ENCODE assay signal across 25 mouse cellular contexts in the genomic region with DNA sequence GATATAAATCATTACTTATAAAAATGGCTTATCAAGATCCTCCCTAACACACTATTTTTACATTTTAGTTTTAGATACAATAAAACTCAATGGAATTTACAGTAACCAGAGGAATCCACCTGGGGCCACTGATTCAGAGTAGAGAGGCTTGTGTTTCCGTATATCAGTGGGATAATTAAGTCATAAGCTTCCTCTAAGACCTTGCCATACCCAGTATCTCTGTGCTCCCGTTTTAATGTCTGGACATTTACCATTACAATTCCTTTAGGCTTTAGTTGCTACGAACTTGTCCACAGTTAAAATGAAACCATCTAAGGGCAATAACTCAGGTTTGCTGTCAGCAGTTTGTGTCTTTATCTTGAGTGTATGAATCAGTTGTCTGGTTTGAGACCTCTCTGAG.
A peak's percentile ranks its signal among the peaks of the same experiment; 100 is the strongest.
DNase-seq lines count a peak whose midpoint lies in the region; ATAC-seq and TF ChIP-seq lines count a peak whose summit lies in the region.
"Had no signal": no experiment of that assay in that cellular context is flagged by ENCODE, and none has a peak within 500 bp of the region (broad histone marks: within the 10 kb centered on the region; RNA-seq: fewer than 3 reads in every experiment).

No protein-coding gene starts in this region.

- no peaks in the 10 kb centered on the region for H3K9me3 ChIP-seq in limb, embryonic 14.5 days (ENCODE audit: control insufficient read depth, low read length)
- no peaks in the 10 kb centered on the region for H3K9me3 ChIP-seq in midbrain, embryonic 15.5 days
- H3K9me3 ChIP-seq: embryonic facial prominence, embryonic 13.5 days; embryonic facial prominence, embryonic 15.5 days; forebrain, embryonic 10.5 days; forebrain, embryonic 12.5 days had no signal

- intact Hi-C loops in heart, postnatal 25 days (cut with DNase I), result no loop called here

- no peak for TF ChIP-seq POLR2A in limb, embryonic 14.5 days (IDR thresholded peaks at IDR 0.05; ENCODE audit: borderline replicate concordance, extremely low read depth, insufficient read depth, insufficient read length)

- H3K4me3 ChIP-seq in limb, embryonic 14.5 days (replicated peaks; ENCODE audit: low read length), result no peak overlapping the region
- H3K4me3 ChIP-seq in midbrain, embryonic 15.5 days, result no peak overlapping the region
- H3K4me3 ChIP-seq: embryonic facial prominence, embryonic 13.5 days; embryonic facial prominence, embryonic 15.5 days; erythroblast, embryonic 14.5 days; forebrain, embryonic 10.5 days; forebrain, embryonic 12.5 days had no signal

- no peak overlapping the region for H3K4me2 ChIP-seq in limb, embryonic 14.5 days (replicated peaks; ENCODE audit: low read depth, low read length, severe bottlenecking)
- H3K4me2 ChIP-seq in midbrain, embryonic 15.5 days, result no peak overlapping the region
- H3K4me2 ChIP-seq: embryonic facial prominence, embryonic 13.5 days; embryonic facial prominence, embryonic 15.5 days; forebrain, embryonic 12.5 days had no signal

- H3K4me1 ChIP-seq in limb, embryonic 14.5 days (ENCODE audit: control insufficient read depth, insufficient read depth, low read length), result no peaks in the 10 kb centered on the region
- H3K4me1 ChIP-seq in midbrain, embryonic 15.5 days, result no peaks in the 10 kb centered on the region
- H3K4me1 ChIP-seq: forebrain, embryonic 10.5 days; forebrain, embryonic 12.5 days had no signal

- 0 out of 2 replicates have a peak overlapping the region, but pooled peaks have one; percentile 13 for H3K27ac ChIP-seq in limb, embryonic 14.5 days (replicated peaks; ENCODE audit: low read depth, low read length)
- H3K27ac ChIP-seq in midbrain, embryonic 15.5 days, result no peak overlapping the region
- H3K27ac ChIP-seq: embryonic facial prominence, embryonic 13.5 days; embryonic facial prominence, embryonic 15.5 days; forebrain, embryonic 10.5 days; forebrain, embryonic 12.5 days had no signal

- H3K9ac ChIP-seq in limb, embryonic 14.5 days (ENCODE audit: low read depth, low read length, severe bottlenecking), result no peak overlapping the region
- no peak overlapping the region for H3K9ac ChIP-seq in midbrain, embryonic 15.5 days
- H3K9ac ChIP-seq: embryonic facial prominence, embryonic 13.5 days; embryonic facial prominence, embryonic 15.5 days; forebrain, embryonic 12.5 days had no signal

- H3K27me3 ChIP-seq in limb, embryonic 14.5 days (ENCODE audit: control insufficient read depth, insufficient read depth, low read length), result no peaks in the 10 kb centered on the region
- H3K27me3 ChIP-seq in midbrain, embryonic 15.5 days (replicated peaks), result no peaks in the 10 kb centered on the region
- H3K27me3 ChIP-seq: embryonic facial prominence, embryonic 13.5 days; embryonic facial prominence, embryonic 15.5 days; forebrain, embryonic 12.5 days; Patski had no signal

- 42% methylated on average over 3 of the region's 3 CpGs for WGBS in limb, embryonic 14.5 days
- 71% methylated on average over 3 of the region's 3 CpGs for WGBS in midbrain, embryonic 15.5 days

- no peaks in the 10 kb centered on the region for H3K36me3 ChIP-seq in limb, embryonic 14.5 days (ENCODE audit: control insufficient read depth, insufficient read depth, low read length)
- no peaks in the 10 kb centered on the region for H3K36me3 ChIP-seq in midbrain, embryonic 15.5 days (replicated peaks)
- H3K36me3 ChIP-seq: embryonic facial prominence, embryonic 13.5 days; embryonic facial prominence, embryonic 15.5 days; forebrain, embryonic 10.5 days; forebrain, embryonic 12.5 days had no signal

- ATAC-seq in limb, embryonic 14.5 days (ENCODE audit: low FRiP score, low read depth), result peak; percentile 55; the same call in 1 of the 2 replicates
- ATAC-seq in midbrain, embryonic 15.5 days (replicated peaks), result no peak
- ATAC-seq: activated CD4-positive, CD25-positive, alpha-beta regulatory T cell, adult 4 months; forebrain, embryonic 14.5 days; forebrain, embryonic 16.5 days; Patski had no signal

- peak; percentile 1 for DNase-seq in heart, adult 11 months
- no peak for DNase-seq in heart, postnatal 25 days (ENCODE audit: low spot score)
- peak; percentile 14 for DNase-seq in 3T3-L1 (ENCODE audit: low read depth, low spot score)
- peak; percentile 21 for DNase-seq in limb, embryonic 14.5 days (ENCODE audit: low spot score)
- DNase-seq in adrenal gland, postnatal 4 days (ENCODE audit: low spot score in 2 of 2), result no peak
- DNase-seq: adrenal gland, adult 8-10 months; adrenal gland, postnatal 14 days; adrenal gland, postnatal 36 days; cerebellum, adult 11 months; cerebellum, adult 18-20 months; cerebellum, adult 8-10 months; cerebellum, adult 9-11 months; cerebellum, postnatal 14 days; cerebellum, postnatal 36 days; embryo, embryonic 11 days had no signal

Comparison
In these comparisons a context has a peak if more than half of its experiments do, and no peak if none do; other contexts are left out.
1. DNase-seq: peak in heart, adult 11 months (single experiment), 3T3-L1 (single experiment) and limb, embryonic 14.5 days (single experiment); none in heart, postnatal 25 days (single experiment) and adrenal gland, postnatal 4 days (0 of 2).